Mouse (Mus musculus) forebrain, embryonic 15.5 days (tissue): ENCODE measurements around the gene Fam186b. TPM values are rescaled to one million over a fixed set of nuclear protein-coding genes. Genes with fewer than 3 reads are reported as not detected.

Source experiments
- polyA plus RNA-seq: library from polyadenylated mRNA; unstranded; fragments of >200 nt; fragmentation: Nextera tagmentation; extraction: Ambion mirVana; gene quantifications from 2 replicates; pipeline ENCODE4 v1.2.1, GENCODE M21; 2015

Fam186b gene
- polyA plus RNA-seq, 1 experiment from 2014 or later = 0.23 TPM

Other genes with a start within 250 kb of the Fam186b start
- 0.97 and 1.3 TPM in 2 replicates for gene Prph, start 240.7 kb downstream of the Fam186b start, polyA plus RNA-seq
- 19.8 and 24.8 TPM in 2 replicates for gene Troap, start 221.3 kb downstream of the Fam186b start, polyA plus RNA-seq
- gene C1ql4, start 208.1 kb downstream of the Fam186b start, polyA plus RNA-seq = 0.28 and 0.33 TPM in 2 replicates
- 0.46 and 0.53 TPM in 2 replicates for gene Dnajc22, start 202.7 kb downstream of the Fam186b start, polyA plus RNA-seq
- gene Spats2, start 170.0 kb downstream of the Fam186b start, polyA plus RNA-seq = 42.9 and 43.7 TPM in 2 replicates
- gene Kcnh3, start 71.0 kb downstream of the Fam186b start, polyA plus RNA-seq = 4.3 and 4.6 TPM in 2 replicates
- 209 and 212 TPM in 2 replicates for gene Mcrs1, start 43.9 kb downstream of the Fam186b start, polyA plus RNA-seq
- gene Prpf40b, start 801 bp downstream of the Fam186b start, polyA plus RNA-seq = 111 and 115 TPM in 2 replicates
- gene Fmnl3, start 74.6 kb upstream of the Fam186b start, polyA plus RNA-seq = 9.9 and 10.2 TPM in 2 replicates
- 250 and 263 TPM in 2 replicates for gene Tmbim6, start 97.0 kb upstream of the Fam186b start, polyA plus RNA-seq
- 11.0 and 12.4 TPM in 2 replicates for gene Nckap5l, start 161.9 kb upstream of the Fam186b start, polyA plus RNA-seq
- 24.7 and 25.5 TPM in 2 replicates for gene Bcdin3d, start 178.8 kb upstream of the Fam186b start, polyA plus RNA-seq
- gene Faim2, start 232.3 kb upstream of the Fam186b start, polyA plus RNA-seq = 17.0 and 18.9 TPM in 2 replicates